Mouse (Mus musculus) neutrophil, adult 65 days (primary cell): ENCODE data around the gene Sprr2a2. TPM values are rescaled to one million over a fixed set of nuclear protein-coding genes. Genes with fewer than 3 reads are reported as not detected.

Source experiments
- total RNA-seq: library from RNA; stranded (reverse); gene quantifications from 2 replicates; pipeline ENCODE4 v1.2.4, GENCODE M21; 2023

Gene Sprr2a2
- total RNA-seq: not detected in 2 replicates

DNA sequence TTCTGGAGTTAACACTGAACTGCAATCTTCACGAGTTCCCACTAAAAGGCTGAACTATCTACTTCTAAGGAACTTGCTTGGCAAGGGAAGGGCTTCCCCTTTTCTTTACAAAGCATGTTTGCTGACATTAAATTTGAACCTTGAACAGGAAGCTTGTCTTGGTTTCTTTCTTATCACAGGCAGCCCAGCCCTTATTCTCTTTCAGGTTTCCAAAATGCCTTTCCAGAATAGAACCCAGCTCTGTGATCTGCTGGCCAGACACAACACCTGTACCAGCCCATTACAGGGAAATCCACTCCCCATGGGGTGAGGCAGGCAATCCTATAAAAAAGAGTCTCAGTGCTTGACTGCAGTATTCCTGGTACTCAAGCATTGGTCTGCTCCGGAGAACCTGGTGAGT is at the start of gene Sprr2a2, which contains the start of gene Sprr2a1:
Gene Sprr2a2, plus strand, starts transcription at position 352 of the 400 bp plus-strand sequence.
Gene Sprr2a1, plus strand, starts transcription at position 231 of the 400 bp plus-strand sequence.

DNA sequence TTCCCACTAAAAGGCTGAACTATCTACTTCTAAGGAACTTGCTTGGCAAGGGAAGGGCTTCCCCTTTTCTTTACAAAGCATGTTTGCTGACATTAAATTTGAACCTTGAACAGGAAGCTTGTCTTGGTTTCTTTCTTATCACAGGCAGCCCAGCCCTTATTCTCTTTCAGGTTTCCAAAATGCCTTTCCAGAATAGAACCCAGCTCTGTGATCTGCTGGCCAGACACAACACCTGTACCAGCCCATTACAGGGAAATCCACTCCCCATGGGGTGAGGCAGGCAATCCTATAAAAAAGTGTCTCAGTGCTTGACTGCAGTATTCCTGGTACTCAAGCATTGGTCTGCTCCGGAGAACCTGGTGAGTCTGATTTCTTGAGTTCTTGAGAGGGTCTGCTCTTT is 69.4 kb downstream of the Sprr2a2 start, which contains the start of gene Sprr2a3:
Gene Sprr2a3, plus strand, starts transcription at position 317 of the 400 bp plus-strand sequence.

Other genes starting within 250 kb of the Sprr2a2 start
- not detected in 2 replicates for gene Pglyrp3, start 201.3 kb upstream of the Sprr2a2 start, total RNA-seq
- gene Lor, start 132.8 kb upstream of the Sprr2a2 start, total RNA-seq: not detected in 2 replicates
- gene Prr9, start 92.0 kb upstream of the Sprr2a2 start, total RNA-seq: not detected in 2 replicates
- not detected in 2 replicates for gene Lelp1, start 73.2 kb upstream of the Sprr2a2 start, total RNA-seq
- not detected in 2 replicates for gene Sprr2a1, start 121 bp upstream of the Sprr2a2 start, total RNA-seq
- gene Sprr2a3, start 69.5 kb downstream of the Sprr2a2 start, total RNA-seq: not detected in 2 replicates
- not detected in 2 replicates for gene Sprr2b, start 100.7 kb downstream of the Sprr2a2 start, total RNA-seq
- gene Sprr2d, start 123.2 kb downstream of the Sprr2a2 start, total RNA-seq: not detected in 2 replicates
- not detected in 2 replicates for gene Sprr2e, start 136.2 kb downstream of the Sprr2a2 start, total RNA-seq
- not detected in 2 replicates for gene Sprr2f, start 149.3 kb downstream of the Sprr2a2 start, total RNA-seq
- not detected in 2 replicates for gene Sprr2h, start 169.8 kb downstream of the Sprr2a2 start, total RNA-seq
- gene Sprr2i, start 192.1 kb downstream of the Sprr2a2 start, total RNA-seq: not detected in 2 replicates
- not detected in 2 replicates for gene Sprr2j-ps, start 202.2 kb downstream of the Sprr2a2 start, total RNA-seq
- 2.2 TPM in 1 of 2 replicates, not detected in the other for gene Gm9774, start 213.5 kb downstream of the Sprr2a2 start, total RNA-seq
- gene Sprr2k, start 216.7 kb downstream of the Sprr2a2 start, total RNA-seq: not detected in 2 replicates
- gene Sprr1b, start 222.9 kb downstream of the Sprr2a2 start, total RNA-seq: not detected in 2 replicates
- not detected in 2 replicates for gene Sprr3, start 242.8 kb downstream of the Sprr2a2 start, total RNA-seq